Mouse (Mus musculus) brain, embryonic 14.5 days (tissue): ENCODE results near the gene Epb41.

Experiments
- CTCF ChIP-seq: fragments of 200-500 bp; IDR thresholded peaks from 2 replicates; pipeline ENCODE4 v1.5.1; 2012; ENCODE audit warnings: inconsistent platforms, mild to moderate bottlenecking, moderate library complexity, borderline replicate concordance; ENCODE audit not compliant: insufficient read depth, insufficient read length; ENCODE audit errors: extremely low read depth
- POLR2A ChIP-seq: fragments of 200-500 bp; IDR thresholded peaks from 2 replicates; pipeline ENCODE4 v1.6.1; 2012; ENCODE audit warnings: mild to moderate bottlenecking, inconsistent platforms, borderline replicate concordance; ENCODE audit not compliant: poor library complexity, insufficient read depth, insufficient read length, severe bottlenecking; ENCODE audit errors: extremely low read depth

GRCm38 (mm10) chr4:131997476-131997875 lies 77.6 kb downstream of the Epb41 start:
- TF ChIP-seq CTCF (no peak), POLR2A (no peak)
